Mouse (Mus musculus) splenic B cell, adult 2 months (primary cell): ENCODE measurements around the gene Aldh1l1.
"Not testable (repeated sequence)": the region's sequence is repeated elsewhere in the genome, so short reads cannot be mapped to it uniquely, and the experiment has no call there.

Source experiments
- DNase-seq: peaks from one replicate; pipeline ENCODE4 v3.0.0-alpha.2; 2011; ENCODE audit warnings: low read depth, low spot score
- H3K27me3 ChIP-seq: 2 replicates; pipeline ENCODE4 v1.6.1; 2012; ENCODE audit warnings: mild to moderate bottlenecking, low read length, moderate library complexity, mixed read lengths; ENCODE audit not compliant: control insufficient read depth, poor library complexity, insufficient read depth, severe bottlenecking
- H3K36me3 ChIP-seq: 2 replicates; pipeline ENCODE4 v1.6.1; 2012; ENCODE audit warnings: mild to moderate bottlenecking, low read length, moderate library complexity, mixed read lengths; ENCODE audit not compliant: control insufficient read depth, poor library complexity, insufficient read depth, severe bottlenecking

Aldh1l1 gene

GRCm38 (mm10) chr6:90632526-90632925, 146.3 kb downstream of the Aldh1l1 start:
- DNase-seq, H3K36me3 ChIP-seq: not testable (repeated sequence)

DNA sequence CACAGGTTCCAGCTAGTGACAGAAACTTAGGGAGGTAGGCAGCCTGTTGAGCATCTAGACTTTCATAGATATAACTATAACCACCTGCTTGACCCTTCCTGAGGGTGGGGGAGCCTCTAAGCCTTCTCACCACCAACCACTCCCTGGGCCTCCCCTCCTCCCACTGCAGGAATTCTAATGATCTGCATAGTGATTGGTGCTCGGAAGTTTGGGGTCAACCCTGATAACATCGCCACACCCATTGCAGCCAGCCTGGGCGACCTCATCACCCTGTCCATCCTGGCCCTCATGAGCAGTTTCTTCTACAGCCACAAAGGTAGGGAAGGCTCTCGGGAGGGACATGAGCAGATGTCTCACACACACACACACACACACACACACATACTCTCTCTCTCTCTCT, 148.9 kb downstream of the Aldh1l1 start:
- no peaks in the 10 kb centered on the region for H3K27me3 ChIP-seq
- H3K36me3 ChIP-seq, result no peaks in the 10 kb centered on the region
- DNase-seq, result no peak

More at GRCm38 (mm10) chr6:90632526-90632925, 146.3 kb downstream of the Aldh1l1 start:
- not testable (repeated sequence) for H3K27me3 ChIP-seq

GRCm38 (mm10) chr6:90635611-90636010, 149.4 kb downstream of the Aldh1l1 start:
- H3K27me3 ChIP-seq, result no peaks in the 10 kb centered on the region
- no peaks in the 10 kb centered on the region for H3K36me3 ChIP-seq
- DNase-seq, result no peak

- no peak for DNase-seq
- Histone ChIP-seq H3K27me3 (no peaks in the 10 kb centered on the region), H3K36me3 (no peaks in the 10 kb centered on the region)
Measured at GRCm38 (mm10) chr6:90643057-90643456, 156.8 kb downstream of the Aldh1l1 start.

DNA sequence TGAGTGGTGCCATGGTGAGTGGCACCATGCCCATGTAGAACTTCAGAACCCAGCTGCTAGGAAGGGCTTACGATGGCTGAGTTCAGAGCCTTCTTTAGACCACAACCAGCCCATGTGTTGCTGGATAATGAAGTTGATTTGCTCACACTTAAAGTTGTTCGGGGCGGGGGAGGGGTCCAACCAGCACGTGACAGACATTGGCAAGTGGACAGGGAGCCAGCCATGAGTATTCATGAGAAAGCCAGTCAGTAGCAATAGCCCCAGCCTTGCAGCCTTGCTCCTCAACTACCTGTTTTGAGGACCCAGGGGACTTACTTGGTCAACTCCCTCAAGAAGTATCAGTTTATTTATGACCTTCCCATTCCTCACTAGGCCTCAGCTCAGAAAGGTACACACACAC, 158.7 kb downstream of the Aldh1l1 start:
- DNase-seq, result no peak
- no peaks in the 10 kb centered on the region for H3K27me3 ChIP-seq
- no peaks in the 10 kb centered on the region for H3K36me3 ChIP-seq

GRCm38 (mm10) chr6:90648391-90648790, 162.2 kb downstream of the Aldh1l1 start:
- H3K27me3 ChIP-seq, result no peaks in the 10 kb centered on the region
- no peak for DNase-seq
- no peaks in the 10 kb centered on the region for H3K36me3 ChIP-seq

DNA sequence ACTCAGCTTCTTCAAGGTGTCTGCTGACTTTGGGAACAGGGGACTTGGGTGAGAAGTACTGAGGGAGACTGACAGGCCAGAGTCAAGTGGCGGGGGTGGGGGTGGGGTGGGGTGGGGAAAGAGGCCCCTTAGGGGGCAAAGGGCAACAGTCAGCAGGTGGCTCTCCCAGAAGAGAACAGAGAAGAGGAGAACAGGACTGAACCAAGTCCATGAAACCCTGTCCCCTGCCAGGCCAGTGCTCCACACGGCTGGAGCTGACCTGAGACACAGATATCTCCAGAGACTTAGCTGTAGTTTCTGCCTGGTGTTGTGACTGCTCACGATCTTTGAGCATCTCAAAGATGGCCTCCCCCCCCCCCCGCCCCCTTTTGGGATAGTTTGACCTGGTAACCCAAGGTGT, 163.1 kb downstream of the Aldh1l1 start:
- Histone ChIP-seq H3K27me3 (no peaks in the 10 kb centered on the region), H3K36me3 (no peaks in the 10 kb centered on the region)
- no peak for DNase-seq
